Mouse (Mus musculus) lung, postnatal 14 days (tissue): ENCODE data around the gene Ror2.
A peak's percentile ranks its signal among the peaks of the same experiment; 100 is the strongest.

ENCODE experiments used
- DNase-seq: peaks from one replicate; pipeline ENCODE4 v3.0.0; 2021

Gene Ror2

DNA sequence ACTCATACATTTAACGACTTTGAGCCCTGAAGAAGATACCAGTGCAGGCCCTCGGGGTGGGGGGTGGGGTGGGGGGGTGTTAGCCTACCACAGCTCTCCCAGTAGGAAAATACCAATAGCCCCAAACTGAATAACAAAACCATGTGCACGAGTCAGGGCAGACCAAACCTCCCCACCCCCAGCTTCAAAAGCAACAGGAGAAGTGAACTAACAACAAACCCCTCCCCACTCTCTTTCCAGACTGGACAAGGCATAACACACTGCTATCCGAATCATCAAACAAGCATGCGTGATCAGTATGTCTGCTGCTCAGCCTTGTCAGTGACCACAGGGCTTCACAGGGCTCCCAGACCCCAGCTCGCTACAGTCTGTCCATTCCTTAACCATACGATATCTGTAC is 94.3 kb downstream of the Ror2 start:
- DNase-seq, result no peak

GRCm38 (mm10) chr13:53188935-53189334 is 97.0 kb downstream of the Ror2 start:
- DNase-seq, result no peak

- no peak for DNase-seq
Measured at GRCm38 (mm10) chr13:53184858-53185257, 101.1 kb downstream of the Ror2 start.

GRCm38 (mm10) chr13:53184149-53184548 is 101.8 kb downstream of the Ror2 start:
- no peak for DNase-seq

- no peak for DNase-seq
Measured at GRCm38 (mm10) chr13:53183161-53183577, 102.8 kb downstream of the Ror2 start.

DNA sequence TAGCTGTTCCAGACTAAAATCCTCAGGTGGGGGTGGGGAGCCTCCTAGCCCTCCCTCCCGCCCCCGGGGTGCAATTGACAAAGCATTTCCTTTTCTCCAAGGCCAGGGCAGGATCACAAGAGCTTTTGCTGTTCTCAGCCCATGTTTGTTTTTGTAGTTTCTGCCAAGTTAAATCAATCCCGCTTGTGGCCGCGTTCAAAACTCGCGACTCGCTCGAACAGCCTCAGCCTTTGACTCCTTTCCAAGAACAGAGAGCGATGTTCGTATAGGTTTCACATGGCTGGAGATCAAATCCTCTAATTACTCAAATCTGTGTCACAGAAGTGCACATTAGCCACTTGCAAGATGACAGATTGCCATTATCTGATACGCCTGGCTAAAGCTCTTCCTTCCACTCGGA is 107.3 kb downstream of the Ror2 start:
- peak; percentile 19 for DNase-seq

DNA sequence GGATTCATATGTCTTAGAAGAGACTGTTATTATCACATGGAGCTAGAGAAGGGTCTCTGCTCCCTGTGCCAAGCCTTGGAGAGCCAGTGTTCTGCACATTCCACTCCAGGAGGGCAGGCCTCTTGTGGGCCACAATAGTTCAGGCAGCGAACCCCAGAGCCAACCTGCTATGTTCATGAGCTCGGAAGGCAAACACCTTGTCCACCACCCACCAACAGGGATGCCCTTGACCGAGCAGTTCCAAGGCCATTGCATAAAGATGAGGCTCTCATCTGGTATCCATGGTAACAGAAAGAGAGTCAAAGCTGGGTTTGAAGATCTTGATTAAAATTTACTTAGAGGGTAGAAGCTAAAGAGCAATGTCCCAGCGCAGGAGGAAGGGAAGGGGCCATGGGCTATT is 107.8 kb downstream of the Ror2 start:
- no peak for DNase-seq

DNA sequence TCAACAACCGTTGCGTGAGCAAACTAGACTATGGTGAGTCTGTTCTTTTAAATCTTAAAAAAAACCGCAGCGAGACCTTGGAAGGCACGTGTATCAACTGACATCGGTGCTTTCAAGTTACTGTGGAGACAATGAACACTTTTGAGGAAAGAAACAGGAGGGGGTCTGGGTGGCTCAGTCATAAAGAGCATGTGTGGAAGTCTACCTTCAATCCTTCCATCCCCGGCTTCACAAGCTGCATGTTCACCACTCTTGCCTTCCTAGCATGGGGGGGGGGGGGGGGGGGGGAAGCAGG is 108.6 kb downstream of the Ror2 start:
- no peak for DNase-seq

DNA sequence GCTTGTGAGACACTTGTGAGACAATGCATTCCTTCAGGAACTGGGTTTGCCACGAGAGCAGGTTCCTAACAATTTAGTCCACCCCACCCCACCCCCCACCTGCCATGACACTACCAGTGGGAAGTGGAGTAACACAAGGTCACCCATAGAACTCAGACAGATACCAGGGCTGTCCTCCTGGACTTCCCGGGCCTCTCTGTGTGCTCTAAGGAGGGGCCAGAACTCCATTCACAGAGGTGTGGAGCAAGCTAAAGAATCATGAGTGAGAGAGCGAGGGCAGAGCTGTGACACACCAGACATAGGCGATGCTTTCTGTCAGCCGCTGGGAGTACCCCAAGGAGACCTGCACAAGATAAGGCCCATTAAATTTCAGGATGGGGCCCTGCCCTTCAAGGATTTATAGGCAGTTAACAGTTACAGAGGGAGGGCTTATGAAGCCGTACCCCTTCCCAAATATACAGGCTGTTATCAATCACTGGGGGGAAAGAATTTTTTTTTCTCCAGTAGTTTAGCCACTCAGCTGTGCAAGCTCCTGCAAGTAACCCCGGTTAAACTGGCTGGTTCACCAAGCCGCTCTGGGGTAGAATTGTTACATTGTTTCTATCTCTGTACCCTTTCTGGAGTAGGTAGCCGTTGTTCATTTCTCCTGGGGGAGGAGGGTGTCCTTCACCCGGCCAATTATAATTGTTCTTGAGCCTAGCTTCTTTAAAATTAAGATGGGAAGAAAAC is 109.1 kb downstream of the Ror2 start:
- DNase-seq, result no peak

DNA sequence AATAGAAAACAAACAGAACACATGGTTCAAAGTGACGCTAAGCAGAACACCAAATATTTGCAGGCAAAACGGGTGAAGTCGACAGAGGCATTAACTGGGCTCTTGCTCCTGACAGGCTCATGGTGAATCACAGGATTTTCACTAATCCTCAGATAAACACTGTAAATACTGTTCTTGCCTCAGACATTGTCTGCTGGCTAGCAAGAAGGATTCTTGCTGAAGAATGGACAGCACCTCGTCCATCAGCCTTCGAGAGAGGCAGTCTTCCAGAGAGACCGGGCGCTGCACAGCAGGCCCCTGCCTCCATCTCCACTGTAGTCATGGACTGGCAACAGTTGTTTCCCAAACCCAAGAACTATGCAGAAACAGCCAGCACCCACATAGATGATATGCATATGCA is 110.9 kb downstream of the Ror2 start:
- DNase-seq, result no peak

- no peak for DNase-seq
Measured at GRCm38 (mm10) chr13:53163671-53164070, 122.3 kb downstream of the Ror2 start.

GRCm38 (mm10) chr13:53163060-53163459 is 122.9 kb downstream of the Ror2 start:
- DNase-seq, result no peak

GRCm38 (mm10) chr13:53159501-53159900 is 126.4 kb downstream of the Ror2 start:
- DNase-seq, result no peak

- DNase-seq, result no peak
Measured at GRCm38 (mm10) chr13:53158405-53159005, 127.4 kb downstream of the Ror2 start.

DNA sequence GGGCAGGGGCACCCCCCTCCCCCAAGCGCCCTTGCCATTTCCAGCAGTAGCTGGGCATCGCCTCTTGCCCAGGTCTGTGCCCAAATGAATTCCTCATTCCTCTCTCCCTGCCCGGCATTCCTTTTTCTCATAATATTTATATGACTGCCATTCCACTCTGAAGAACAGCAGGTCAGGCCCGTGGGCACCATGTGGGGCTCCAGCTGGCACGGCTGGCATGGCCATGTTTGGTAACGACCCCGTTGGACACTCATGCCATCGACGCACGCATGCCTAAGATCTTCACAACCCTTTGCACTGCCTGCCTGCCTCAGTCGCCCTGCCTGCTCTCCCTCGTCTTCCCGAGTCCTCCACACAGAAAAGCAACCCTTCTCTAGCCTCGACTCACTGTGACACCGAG is 129.0 kb downstream of the Ror2 start:
- DNase-seq, result no peak

DNA sequence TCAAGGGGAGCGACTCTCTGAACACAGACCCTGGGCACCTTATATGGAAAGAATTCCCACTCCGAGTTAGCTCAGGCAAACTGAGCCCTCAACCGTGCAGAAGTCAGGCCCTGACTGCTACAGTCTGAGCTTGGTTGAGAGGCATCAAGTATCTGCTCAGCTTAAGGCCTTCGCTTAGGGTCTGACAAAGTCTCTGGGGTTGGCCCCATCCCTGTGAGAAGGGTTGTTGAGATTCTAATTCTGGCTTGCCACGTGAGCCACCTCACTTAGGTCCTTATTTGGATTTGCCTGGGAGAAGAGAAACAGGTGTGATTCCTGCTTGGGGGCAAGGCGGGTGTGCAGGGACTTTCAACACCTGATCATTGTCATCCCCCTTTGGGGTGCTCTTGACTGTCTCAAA is 129.6 kb downstream of the Ror2 start:
- DNase-seq, result no peak

DNA sequence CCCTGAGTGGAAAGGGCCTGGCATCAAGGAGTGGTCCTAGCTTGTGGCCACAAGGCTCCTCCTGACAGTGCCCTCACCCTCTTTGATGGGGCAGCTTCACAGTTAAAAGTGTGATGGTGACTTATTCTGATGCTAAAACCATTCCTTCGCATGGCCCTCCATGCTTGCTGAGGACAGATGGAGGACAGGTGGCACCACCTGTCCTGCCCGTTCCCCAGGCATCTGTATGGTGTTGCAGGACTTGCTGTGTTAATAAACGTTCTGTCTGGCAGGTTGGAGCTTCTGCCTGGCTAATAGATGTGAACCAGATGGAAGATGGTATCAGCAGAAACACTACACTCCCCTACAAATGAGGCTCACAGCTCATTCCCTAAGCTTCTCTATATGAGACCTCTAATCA is 140.4 kb downstream of the Ror2 start:
- no peak for DNase-seq

- DNase-seq, result no peak
Measured at GRCm38 (mm10) chr13:53143076-53143475, 142.8 kb downstream of the Ror2 start.

DNA sequence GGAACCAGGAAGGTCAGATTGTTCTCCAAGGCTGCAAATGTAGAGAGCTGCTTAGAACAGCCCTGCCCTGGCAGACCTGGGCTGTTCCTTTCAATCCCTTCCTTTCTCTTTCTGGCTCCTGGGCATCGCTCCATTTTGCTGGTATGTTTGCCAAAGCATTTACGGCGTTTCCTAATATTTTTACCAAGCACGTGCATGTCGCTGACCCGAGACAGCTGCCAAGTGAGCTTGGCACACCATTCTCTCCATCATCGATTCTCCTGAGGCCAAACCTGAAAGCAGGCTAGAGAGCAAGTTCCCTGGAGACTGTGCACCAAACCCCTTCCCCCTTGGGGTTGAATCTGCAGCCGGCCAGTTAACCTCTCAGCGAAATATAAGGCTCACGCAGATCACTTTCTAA is 143.7 kb downstream of the Ror2 start:
- peak; percentile 20 for DNase-seq

- no peak for DNase-seq
Measured at GRCm38 (mm10) chr13:53140298-53140697, 145.6 kb downstream of the Ror2 start.

DNA sequence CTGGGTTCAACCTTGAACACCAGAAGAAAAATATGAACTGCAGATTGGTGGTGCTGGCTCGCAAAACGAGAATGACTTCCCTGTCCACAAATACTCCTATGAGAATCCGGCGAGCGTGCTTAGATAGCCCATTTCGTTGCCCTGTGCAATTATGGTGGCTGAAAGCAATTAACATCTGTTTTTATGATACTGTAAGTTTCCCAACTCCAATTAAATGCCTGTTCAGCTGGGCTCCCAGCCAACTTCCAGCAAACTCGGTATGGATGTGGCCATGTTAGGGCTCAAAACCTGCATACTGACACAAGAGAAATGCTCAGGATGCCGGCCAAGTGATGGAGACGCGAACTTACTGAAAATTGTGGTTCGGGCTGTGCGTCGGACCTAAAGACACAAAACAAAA is 155.4 kb downstream of the Ror2 start:
- no peak for DNase-seq

DNA sequence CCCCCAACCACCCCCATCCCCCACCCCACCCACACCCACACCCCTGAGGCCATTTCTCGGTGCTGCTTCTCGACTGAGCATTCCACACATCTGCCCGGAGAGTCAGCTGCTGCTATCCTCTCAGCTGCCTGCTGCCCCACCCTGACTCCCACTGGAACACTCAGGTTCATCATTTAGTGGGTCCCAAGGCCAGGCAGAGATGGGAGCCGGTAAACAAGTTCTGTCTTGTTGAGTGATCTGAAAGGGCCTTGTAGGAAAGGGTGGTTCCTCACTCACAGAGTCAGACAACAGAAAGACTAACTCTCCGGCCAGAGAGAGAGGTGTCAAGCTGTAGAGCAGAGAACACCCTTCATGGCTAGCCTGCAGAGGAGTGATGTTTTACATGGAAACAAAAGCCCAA is 155.9 kb downstream of the Ror2 start:
- no peak for DNase-seq

DNA sequence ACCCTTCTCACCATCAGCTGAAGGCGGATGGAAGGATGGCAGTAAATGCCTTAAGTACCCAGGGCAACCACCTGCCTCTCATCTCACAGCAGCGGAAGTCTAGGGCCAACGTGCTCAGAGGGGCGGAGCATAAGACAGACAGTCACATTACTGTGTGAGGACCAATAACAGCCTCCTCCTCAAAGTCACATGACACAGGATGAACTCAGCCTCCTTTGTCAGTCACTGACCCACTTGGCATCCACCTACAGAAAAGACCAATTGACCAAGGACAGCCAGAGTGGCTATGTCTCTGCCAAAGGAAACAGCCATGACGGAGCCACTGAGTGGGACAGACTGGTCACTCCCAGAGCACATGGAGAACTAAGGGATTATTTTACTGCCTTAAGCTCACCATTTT is 160.3 kb downstream of the Ror2 start:
- DNase-seq, result no peak

- DNase-seq, result no peak
Measured at GRCm38 (mm10) chr13:53122085-53122484, 163.8 kb downstream of the Ror2 start.

DNA sequence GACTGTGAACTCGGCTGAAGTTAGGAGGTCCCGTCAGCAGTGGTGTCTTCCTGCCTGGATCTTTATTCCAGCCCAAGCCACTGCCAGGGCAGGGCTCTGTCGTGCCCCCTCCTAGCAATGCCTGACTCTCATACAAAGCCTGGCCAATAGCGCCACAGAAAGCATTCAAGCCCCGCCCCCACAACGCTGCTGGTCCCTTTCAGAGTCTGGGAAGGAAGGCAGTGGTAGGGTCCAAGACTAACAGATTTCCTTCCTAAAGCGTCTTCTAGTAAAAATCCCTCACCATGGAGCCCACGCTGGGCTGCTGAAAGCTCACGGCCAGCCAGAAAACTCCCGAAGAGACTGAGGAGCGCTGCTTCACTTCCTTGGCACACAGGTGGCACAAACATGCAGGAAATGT is 165.0 kb downstream of the Ror2 start:
- DNase-seq, result no peak
